Mouse (Mus musculus) kidney, embryonic 14.5 days (tissue): ENCODE data around the gene Ntrk2. TPM values are rescaled to one million over a fixed set of nuclear protein-coding genes. Genes with fewer than 3 reads are reported as not detected.

Experiments used
- ATAC-seq: fragments of 200-750 bp; cut with Nextera tagmentation; 2 replicates; pipeline ENCODE4 v1.8.0; 2017; ENCODE audit warnings: moderate number of reproducible peaks, mild to moderate bottlenecking, moderate TSS enrichment, moderate library complexity; ENCODE audit not compliant: low FRiP score, low TSS enrichment
- H3K27ac ChIP-seq: fragments of 300-500 bp; sonication (generic); 2 replicates; pipeline ENCODE4 v1.5.1; 2014; ENCODE audit warnings: low read depth, mild to moderate bottlenecking, low read length, moderate library complexity, mixed read lengths
- H3K27me3 ChIP-seq: fragments of 300-500 bp; sonication (generic); 2 replicates; pipeline ENCODE4 v1.6.1; 2014; ENCODE audit warnings: mild to moderate bottlenecking, low read length; ENCODE audit not compliant: control insufficient read depth, insufficient read depth
- H3K36me3 ChIP-seq: fragments of 300-500 bp; sonication (generic); 2 replicates; pipeline ENCODE4 v1.6.1; 2014; ENCODE audit warnings: low read length, mixed read lengths; ENCODE audit not compliant: control insufficient read depth, insufficient read depth
- H3K4me1 ChIP-seq: fragments of 300-500 bp; sonication (generic); 2 replicates; pipeline ENCODE4 v1.6.1; 2014; ENCODE audit warnings: low read length, mixed read lengths; ENCODE audit not compliant: control insufficient read depth, insufficient read depth
- H3K4me2 ChIP-seq: fragments of 300-500 bp; sonication (generic); replicated peaks from 2 replicates; pipeline ENCODE4 v1.6.1; 2014; ENCODE audit warnings: low read depth, mild to moderate bottlenecking, low read length
- H3K4me3 ChIP-seq: fragments of 300-500 bp; sonication (generic); 2 replicates; pipeline ENCODE4 v1.5.1; 2014; ENCODE audit warnings: mild to moderate bottlenecking, low read length
- H3K9ac ChIP-seq: fragments of 300-500 bp; sonication (generic); 2 replicates; pipeline ENCODE4 v1.6.1; 2014; ENCODE audit warnings: low read depth, mild to moderate bottlenecking, low read length, moderate library complexity
- H3K9me3 ChIP-seq: fragments of 300-500 bp; sonication (generic); 2 replicates; pipeline ENCODE4 v1.6.1; 2016; ENCODE audit warnings: low read length; ENCODE audit not compliant: control insufficient read depth
- WGBS: fragments of 180-500 bp; shearing (Covaris S2); extraction: QIAGEN DNeasy Blood & Tissue Kit; methylation state at CpG from one replicate; pipeline ENCODE4 v1.1.7; 2014; 5-methylcytosine and 5-hydroxymethylcytosine counted together
- polyA plus RNA-seq: library from polyadenylated mRNA; unstranded; fragments of >200 nt; fragmentation: Nextera tagmentation; extraction: Ambion mirVana; gene quantifications from 2 replicates; pipeline ENCODE4 v1.2.1, GENCODE M21; 2014

The Ntrk2 gene
- polyA plus RNA-seq, 1 experiment from 2014 or later: 5.6 TPM

GRCm38 (mm10) chr13:58911936-58912335 is 105.6 kb downstream of the Ntrk2 start:
- no peak overlapping the region for H3K9ac ChIP-seq
- WGBS: 92% methylated on average over 2 of the region's 2 CpGs
- no peaks in the 10 kb centered on the region for H3K9me3 ChIP-seq
- no peak overlapping the region for H3K27ac ChIP-seq
- no peak overlapping the region for H3K4me2 ChIP-seq
- no peak for ATAC-seq
- H3K4me3 ChIP-seq: no peak overlapping the region
- H3K4me1 ChIP-seq: no peaks in the 10 kb centered on the region
- no peaks in the 10 kb centered on the region for H3K36me3 ChIP-seq
- H3K27me3 ChIP-seq: no peaks in the 10 kb centered on the region

DNA sequence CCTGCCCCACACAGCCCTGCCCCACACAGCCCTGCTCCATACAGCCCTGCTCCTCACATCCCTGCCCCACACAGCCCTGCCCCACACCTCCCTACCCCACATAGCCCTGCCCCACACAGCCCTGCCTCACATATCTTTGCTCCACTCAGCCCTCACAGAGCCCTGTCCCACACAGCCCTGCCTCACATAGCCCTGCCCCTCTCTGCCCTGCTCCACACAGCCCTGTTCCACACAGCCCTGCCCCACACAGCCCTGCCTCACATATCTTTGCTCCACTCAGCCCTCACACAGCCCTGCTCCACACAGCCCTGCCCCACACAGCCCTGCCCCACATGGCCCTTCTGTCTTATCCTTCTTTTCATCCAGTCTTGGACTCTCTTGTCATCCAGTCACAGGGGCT is 106.2 kb downstream of the Ntrk2 start:
- Histone ChIP-seq H3K9ac (no peak overlapping the region), H3K4me2 (no peak overlapping the region), H3K4me1 (no peaks in the 10 kb centered on the region), H3K9me3 (no peaks in the 10 kb centered on the region), H3K36me3 (no peaks in the 10 kb centered on the region), H3K27ac (no peak overlapping the region), H3K4me3 (no peak overlapping the region), H3K27me3 (no peaks in the 10 kb centered on the region)
- no peak for ATAC-seq

DNA sequence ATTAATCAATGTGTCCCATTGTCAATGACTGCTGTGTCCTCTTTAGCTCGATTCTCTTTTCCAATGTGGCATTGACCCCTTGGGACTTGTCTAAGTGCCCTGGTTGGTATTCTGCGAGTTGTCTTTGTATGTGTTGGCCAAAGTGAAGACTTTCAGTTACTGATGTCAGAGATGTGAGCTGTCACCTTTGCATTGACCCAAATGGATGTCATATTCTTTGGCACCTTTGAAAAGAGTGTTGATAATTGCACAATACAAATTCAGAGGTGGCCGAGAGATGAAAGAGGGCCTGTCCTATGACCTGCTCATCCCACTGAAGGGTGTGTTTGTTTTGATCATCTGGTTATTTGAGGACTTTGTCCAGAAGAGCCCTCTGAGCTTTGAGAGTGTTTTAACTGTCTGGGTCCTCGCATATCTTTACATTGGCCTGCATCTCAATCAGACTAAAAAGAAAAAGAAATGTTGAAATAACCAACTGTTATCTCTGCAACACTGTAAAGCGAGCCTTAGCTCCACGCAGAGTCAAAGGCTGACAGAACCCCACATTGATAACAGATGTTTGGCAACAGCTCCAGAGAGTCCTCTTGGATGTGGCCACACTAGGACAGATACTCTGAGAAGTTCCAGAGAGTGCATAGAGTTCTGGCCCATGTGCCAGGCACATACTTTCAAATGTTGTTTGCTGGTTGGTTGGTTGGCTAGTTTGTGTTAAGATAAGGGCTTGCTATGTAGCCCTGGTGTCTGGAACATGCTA is 107.9 kb downstream of the Ntrk2 start:
- no peak overlapping the region for H3K9ac ChIP-seq
- no peak overlapping the region for H3K4me3 ChIP-seq
- no peak overlapping the region for H3K27ac ChIP-seq
- no peaks in the 10 kb centered on the region for H3K27me3 ChIP-seq
- H3K4me2 ChIP-seq: no peak overlapping the region
- H3K36me3 ChIP-seq: no peaks in the 10 kb centered on the region
- ATAC-seq: no peak
- H3K9me3 ChIP-seq: no peaks in the 10 kb centered on the region
- WGBS: 79% methylated on average over 6 of the region's 6 CpGs
- H3K4me1 ChIP-seq: no peaks in the 10 kb centered on the region

DNA sequence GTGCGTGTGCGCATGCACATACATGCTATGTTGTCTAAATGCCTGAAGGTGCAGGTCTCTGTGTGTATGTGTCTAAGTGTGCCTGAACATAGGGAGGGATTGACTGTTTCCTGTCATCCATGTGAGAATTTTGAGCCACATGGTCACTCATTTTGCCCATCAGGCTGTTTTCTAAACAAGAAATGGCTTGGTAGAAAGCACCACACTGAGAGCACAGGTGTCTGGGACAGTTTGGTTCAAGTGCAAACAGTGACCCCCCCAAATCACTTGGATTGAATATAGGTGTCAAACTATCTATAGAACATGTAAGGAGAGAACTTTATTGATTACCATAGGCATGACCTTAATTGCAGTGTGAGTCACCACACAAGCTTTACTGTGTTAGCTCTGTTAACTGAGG is 110.0 kb downstream of the Ntrk2 start:
- Histone ChIP-seq H3K4me2 (no peak overlapping the region), H3K9ac (no peak overlapping the region), H3K27ac (no peak overlapping the region), H3K4me3 (no peak overlapping the region), H3K4me1 (no peaks in the 10 kb centered on the region), H3K36me3 (no peaks in the 10 kb centered on the region), H3K9me3 (no peaks in the 10 kb centered on the region), H3K27me3 (no peaks in the 10 kb centered on the region)
- no peak for ATAC-seq
- WGBS: 98% methylated on average over 2 of the region's 2 CpGs

DNA sequence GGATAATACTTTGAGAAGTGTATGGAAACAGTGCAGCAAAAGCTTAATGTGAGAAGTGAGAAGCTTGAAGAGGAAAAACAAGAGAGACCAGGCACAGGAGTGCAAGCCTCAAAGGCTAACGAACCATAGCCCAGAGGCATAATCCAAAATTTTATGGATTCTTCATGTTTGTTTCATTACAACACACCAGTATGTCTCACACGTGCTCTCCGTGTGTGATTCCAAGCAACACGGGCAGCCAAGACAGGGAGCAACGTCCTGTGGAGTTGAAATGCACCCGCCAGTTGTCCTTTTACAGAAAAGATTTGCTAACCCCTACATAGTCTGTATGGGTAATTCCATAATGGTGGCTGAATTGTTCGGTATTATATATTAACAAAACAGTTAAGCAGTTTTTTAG is 113.9 kb downstream of the Ntrk2 start:
- ATAC-seq: no peak

GRCm38 (mm10) chr13:58921255-58921654 is 114.9 kb downstream of the Ntrk2 start:
- no peak for ATAC-seq
- WGBS: 87% methylated on average over 3 of the region's 3 CpGs
- H3K4me2 ChIP-seq: no peak overlapping the region
- H3K27ac ChIP-seq: no peak overlapping the region
- H3K27me3 ChIP-seq: no peaks in the 10 kb centered on the region
- H3K36me3 ChIP-seq: no peaks in the 10 kb centered on the region
- no peaks in the 10 kb centered on the region for H3K9me3 ChIP-seq
- no peak overlapping the region for H3K9ac ChIP-seq
- H3K4me1 ChIP-seq: no peaks in the 10 kb centered on the region
- no peak overlapping the region for H3K4me3 ChIP-seq

More for the DNA sequence above, 113.9 kb downstream of the Ntrk2 start:
- no peak overlapping the region for H3K4me2 ChIP-seq
- H3K27me3 ChIP-seq: no peaks in the 10 kb centered on the region
- no peak overlapping the region for H3K4me3 ChIP-seq
- 94% methylated on average over 7 of the region's 7 CpGs for WGBS
- H3K27ac ChIP-seq: no peak overlapping the region
- no peak overlapping the region for H3K9ac ChIP-seq
- H3K36me3 ChIP-seq: no peaks in the 10 kb centered on the region
- H3K9me3 ChIP-seq: no peaks in the 10 kb centered on the region
- no peaks in the 10 kb centered on the region for H3K4me1 ChIP-seq

GRCm38 (mm10) chr13:58921705-58922104 is 115.3 kb downstream of the Ntrk2 start:
- H3K4me3 ChIP-seq: no peak overlapping the region
- no peak overlapping the region for H3K4me2 ChIP-seq
- no peaks in the 10 kb centered on the region for H3K27me3 ChIP-seq
- 84% methylated on average over 10 of the region's 10 CpGs for WGBS
- no peaks in the 10 kb centered on the region for H3K36me3 ChIP-seq
- H3K4me1 ChIP-seq: no peaks in the 10 kb centered on the region
- no peak for ATAC-seq
- no peak overlapping the region for H3K9ac ChIP-seq
- no peak overlapping the region for H3K27ac ChIP-seq
- H3K9me3 ChIP-seq: no peaks in the 10 kb centered on the region

- H3K4me3 ChIP-seq: no peak overlapping the region
- no peak overlapping the region for H3K9ac ChIP-seq
- no peaks in the 10 kb centered on the region for H3K9me3 ChIP-seq
- no peaks in the 10 kb centered on the region for H3K27me3 ChIP-seq
- H3K4me2 ChIP-seq: no peak overlapping the region
- no peaks in the 10 kb centered on the region for H3K36me3 ChIP-seq
- 87% methylated on average over 15 of the region's 15 CpGs for WGBS
- H3K27ac ChIP-seq: no peak overlapping the region
- no peaks in the 10 kb centered on the region for H3K4me1 ChIP-seq
- no peak for ATAC-seq
These were observed 115.8 kb downstream of the Ntrk2 start for GRCm38 (mm10) chr13:58922174-58922573.

DNA sequence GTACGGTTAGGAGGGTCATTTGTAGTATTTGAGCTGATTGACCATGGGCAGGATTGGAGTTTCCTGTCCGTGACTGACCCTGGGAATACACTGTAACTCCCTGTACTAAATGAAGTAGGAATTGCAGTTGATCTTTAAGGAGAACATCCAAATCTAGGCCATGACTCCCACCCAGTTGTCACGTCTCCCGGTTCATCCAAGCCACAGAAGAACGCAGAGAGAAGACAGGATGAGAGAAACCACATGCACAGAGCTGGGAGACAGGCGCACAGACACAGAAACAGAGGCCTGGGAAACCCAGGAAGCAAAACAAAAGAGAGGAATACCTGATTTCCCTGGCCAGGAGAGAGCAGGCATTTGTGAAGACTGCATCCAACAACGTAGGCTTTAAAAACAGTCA is 117.1 kb downstream of the Ntrk2 start:
- Histone ChIP-seq H3K9me3 (no peaks in the 10 kb centered on the region), H3K27ac (no peak overlapping the region), H3K4me2 (no peak overlapping the region), H3K36me3 (no peaks in the 10 kb centered on the region), H3K27me3 (no peaks in the 10 kb centered on the region), H3K9ac (no peak overlapping the region), H3K4me1 (no peaks in the 10 kb centered on the region), H3K4me3 (no peak overlapping the region)
- WGBS: 72% methylated on average over 7 of the region's 7 CpGs
- no peak for ATAC-seq
